Mouse (Mus musculus) adrenal gland, postnatal 10 days (tissue): ENCODE data around the gene Nr3c2. TPM values are rescaled to one million over a fixed set of nuclear protein-coding genes. Genes with fewer than 3 reads are reported as not detected.
A peak's percentile ranks its signal among the peaks of the same experiment; 100 is the strongest.

Experiments used
- DNase-seq: peaks from one replicate; pipeline ENCODE4 v3.0.0; 2021; ENCODE audit warnings: mixed read lengths
- long read RNA-seq, 2 experiments: library from polyadenylated mRNA; stranded (forward); transcript quantifications; one replicate each; pipeline ENCODE4 v2.0.0; 2021
- total RNA-seq, 2 experiments: library from RNA; stranded (reverse); gene quantifications; 2 replicates each; pipeline ENCODE4 v1.2.3; 2021

Gene Nr3c2
- 1 to 10 TPM; 6.3 to 7.8 TPM for total RNA-seq
- long read RNA-seq, experiment 1, partial matches to known transcripts: 1 of 1 reads
- long read RNA-seq, experiment 1, other reads (novel, unspliced or antisense): 0 of 1 reads
- long read RNA-seq, experiment 2, full-length matches to known transcripts: 2 of 3 reads
- long read RNA-seq, experiment 2, partial matches to known transcripts: 0 of 3 reads
- long read RNA-seq, experiment 2, other reads (novel, unspliced or antisense): 1 of 3 reads

GRCm38 (mm10) chr8:76899411-76900154 is at the start of gene Nr3c2:
Nr3c2 (plus strand) TSS chr8:76899442.
- peak; percentile 53 for DNase-seq

- no peak for DNase-seq
These were observed 40.7 kb upstream of the Nr3c2 start for GRCm38 (mm10) chr8:76858534-76858933.

GRCm38 (mm10) chr8:76859709-76860108 is 39.5 kb upstream of the Nr3c2 start:
- DNase-seq: peak; percentile 10

GRCm38 (mm10) chr8:76863066-76863465 is 36.2 kb upstream of the Nr3c2 start:
- DNase-seq: no peak

GRCm38 (mm10) chr8:76876809-76877208 is 22.4 kb upstream of the Nr3c2 start:
- DNase-seq: no peak

- no peak for DNase-seq
These were observed 2.2 kb upstream of the Nr3c2 start for GRCm38 (mm10) chr8:76897050-76897449.

GRCm38 (mm10) chr8:76898721-76899410 is 376 bp upstream of the Nr3c2 start:
- peak; percentile 86 for DNase-seq

- DNase-seq: peak; percentile 70
These were observed 1.2 kb downstream of the Nr3c2 start for GRCm38 (mm10) chr8:76900155-76901141.

- peak; percentile 98 for DNase-seq
These were observed 2.4 kb downstream of the Nr3c2 start for GRCm38 (mm10) chr8:76901430-76902204.

- no peak for DNase-seq
These were observed 3.2 kb downstream of the Nr3c2 start for GRCm38 (mm10) chr8:76902205-76903078.

GRCm38 (mm10) chr8:76911206-76911605 is 12.0 kb downstream of the Nr3c2 start:
- DNase-seq: no peak

- DNase-seq: no peak
These were observed 13.4 kb downstream of the Nr3c2 start for GRCm38 (mm10) chr8:76912678-76913077.

- no peak for DNase-seq
These were observed 14.0 kb downstream of the Nr3c2 start for GRCm38 (mm10) chr8:76913207-76913606.

- DNase-seq: no peak
These were observed 16.0 kb downstream of the Nr3c2 start for GRCm38 (mm10) chr8:76915260-76915659.

- no peak for DNase-seq
These were observed 20.3 kb downstream of the Nr3c2 start for GRCm38 (mm10) chr8:76919546-76919945.

GRCm38 (mm10) chr8:76924150-76924549 is 24.9 kb downstream of the Nr3c2 start:
- no peak for DNase-seq

- no peak for DNase-seq
These were observed 29.1 kb downstream of the Nr3c2 start for GRCm38 (mm10) chr8:76928326-76928725.

- DNase-seq: no peak
These were observed 29.6 kb downstream of the Nr3c2 start for GRCm38 (mm10) chr8:76928808-76929207.

- DNase-seq: no peak
These were observed 65.8 kb downstream of the Nr3c2 start for GRCm38 (mm10) chr8:76965046-76965445.

GRCm38 (mm10) chr8:76971187-76971586 is 71.9 kb downstream of the Nr3c2 start:
- no peak for DNase-seq
